ENCODE assay signal across 13 mouse cellular contexts in the genomic region with DNA sequence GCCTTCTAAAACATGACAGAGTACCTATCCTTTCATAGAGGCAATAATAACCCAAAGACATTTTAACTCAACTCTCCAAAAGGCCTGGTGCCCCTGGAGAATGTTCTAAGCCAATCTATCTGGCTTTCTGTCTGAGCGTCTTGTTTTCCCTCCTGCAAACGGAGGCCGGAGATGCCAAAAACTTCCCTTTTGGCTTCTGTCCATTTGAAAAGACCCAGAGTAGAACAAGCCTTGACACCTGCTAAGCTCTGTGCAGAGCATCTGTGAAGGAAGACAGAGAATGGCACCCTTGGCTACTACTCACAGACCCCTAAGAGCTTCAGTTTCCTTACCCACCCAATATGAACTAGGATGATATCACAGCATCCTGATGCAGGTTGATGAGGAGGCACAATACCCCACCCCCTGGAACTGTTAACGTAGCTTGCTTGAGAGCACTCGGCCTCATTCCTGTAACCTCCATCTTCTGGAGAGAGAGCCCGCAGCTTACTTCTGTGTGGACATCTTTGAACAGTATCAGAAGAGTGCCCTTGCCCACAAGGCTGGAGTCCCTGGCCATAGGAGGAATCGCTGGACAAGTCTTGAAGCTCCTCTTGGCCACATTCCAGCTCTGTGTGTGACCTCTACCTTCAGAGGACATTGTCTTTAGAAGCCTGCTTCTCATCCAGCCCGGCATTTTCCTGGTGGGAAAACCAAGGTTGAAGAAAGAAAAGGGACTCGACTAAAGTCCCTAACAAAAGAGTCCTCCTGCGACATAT. TPM values are rescaled to one million over a fixed set of nuclear protein-coding genes. Genes with fewer than 3 reads are reported as not detected.
DNase-seq lines count a peak whose midpoint lies in the region; ATAC-seq lines count a peak whose summit lies in the region.
"Had no signal": no experiment of that assay in that cellular context is flagged by ENCODE, and none has a peak within 500 bp of the region (broad histone marks: within the 10 kb centered on the region; RNA-seq: fewer than 3 reads in every experiment).

No protein-coding gene starts in this region.

- peak overlapping the region; percentile 8; the same call in 1 of the 2 replicates for H3K27ac ChIP-seq in forebrain, embryonic 10.5 days
- no peak overlapping the region for H3K27ac ChIP-seq in forebrain, embryonic 11.5 days (ENCODE audit: low read depth, low read length)
- H3K27ac ChIP-seq in kidney, embryonic 15.5 days, result peak overlapping the region; percentile 39; the same call in 1 of the 2 replicates
- no peak overlapping the region for H3K27ac ChIP-seq in kidney, embryonic 16.5 days (ENCODE audit: low read length)
- peak overlapping the region; percentile 44 for H3K27ac ChIP-seq in embryonic facial prominence, embryonic 10.5 days (replicated peaks)
- H3K27ac ChIP-seq: embryonic facial prominence, embryonic 15.5 days had no signal

- H3K27me3 ChIP-seq in forebrain, embryonic 10.5 days (ENCODE audit: poor library complexity, severe bottlenecking), result no peaks in the 10 kb centered on the region
- no peaks in the 10 kb centered on the region for H3K27me3 ChIP-seq in forebrain, embryonic 11.5 days (ENCODE audit: control insufficient read depth, insufficient read depth, low read length)
- H3K27me3 ChIP-seq in kidney, embryonic 15.5 days, result no peaks in the 10 kb centered on the region
- H3K27me3 ChIP-seq in kidney, embryonic 16.5 days (ENCODE audit: insufficient read depth, low read length), result no peaks in the 10 kb centered on the region
- H3K27me3 ChIP-seq in embryonic facial prominence, embryonic 10.5 days (replicated peaks; ENCODE audit: low read depth, poor library complexity, severe bottlenecking), result no peaks in the 10 kb centered on the region
- H3K27me3 ChIP-seq: embryonic facial prominence, embryonic 15.5 days had no signal

- peaks cover 100% of the 10 kb centered on the region for H3K4me1 ChIP-seq in forebrain, embryonic 10.5 days
- H3K4me1 ChIP-seq in forebrain, embryonic 11.5 days (replicated peaks; ENCODE audit: control insufficient read depth, insufficient read depth, low read length), result peaks cover 47% of the 10 kb centered on the region
- peaks cover 97% of the 10 kb centered on the region for H3K4me1 ChIP-seq in kidney, embryonic 15.5 days
- peaks cover 96% of the 10 kb centered on the region for H3K4me1 ChIP-seq in kidney, embryonic 16.5 days (ENCODE audit: insufficient read depth, low read length)
- H3K4me1 ChIP-seq in embryonic facial prominence, embryonic 10.5 days, result peaks cover 100% of the 10 kb centered on the region

- H3K36me3 ChIP-seq in forebrain, embryonic 10.5 days (replicated peaks), result peaks cover 5% of the 10 kb centered on the region; the same call in 1 of the 2 replicates
- H3K36me3 ChIP-seq in forebrain, embryonic 11.5 days (ENCODE audit: control insufficient read depth, insufficient read depth, low read length), result no peaks in the 10 kb centered on the region
- no peaks in the 10 kb centered on the region for H3K36me3 ChIP-seq in kidney, embryonic 15.5 days
- no peaks in the 10 kb centered on the region for H3K36me3 ChIP-seq in kidney, embryonic 16.5 days (ENCODE audit: insufficient read depth, low read length)
- H3K36me3 ChIP-seq in embryonic facial prominence, embryonic 10.5 days (replicated peaks), result no peaks in the 10 kb centered on the region; the same call in 1 of the 2 replicates
- H3K36me3 ChIP-seq: embryonic facial prominence, embryonic 15.5 days had no signal

- no peak for DNase-seq in forebrain, embryonic 10.5 days (ENCODE audit: extremely low spot score, low spot score)
- no peak for DNase-seq in forebrain, embryonic 11.5 days (ENCODE audit: low spot score)
- no peak for DNase-seq in embryonic facial prominence, embryonic 10.5 days (ENCODE audit: low spot score)
- DNase-seq in kidney, postnatal 14 days, result peak; percentile 74
- DNase-seq in urinary bladder, postnatal 4 days (ENCODE audit: low spot score in 2 of 2), result no peak
- no peak for DNase-seq in lung, postnatal 4 days
- DNase-seq: gastrocnemius, postnatal 36 days; layer of hippocampus, adult 9-11 months; thymus, adult 18-20 months had no signal

- WGBS in forebrain, embryonic 10.5 days, result 88% methylated on average over 10 of the region's 10 CpGs
- 85% methylated on average over 10 of the region's 10 CpGs for WGBS in forebrain, embryonic 11.5 days
- 67% methylated on average over 10 of the region's 10 CpGs for WGBS in kidney, embryonic 15.5 days
- 68% methylated on average over 10 of the region's 10 CpGs for WGBS in kidney, embryonic 16.5 days
- 86% methylated on average over 10 of the region's 10 CpGs for WGBS in embryonic facial prominence, embryonic 10.5 days

- H3K4me3 ChIP-seq in forebrain, embryonic 10.5 days, result no peak overlapping the region
- H3K4me3 ChIP-seq in forebrain, embryonic 11.5 days (ENCODE audit: low read depth, low read length), result no peak overlapping the region
- no peak overlapping the region for H3K4me3 ChIP-seq in kidney, embryonic 15.5 days (replicated peaks)
- H3K4me3 ChIP-seq in kidney, embryonic 16.5 days (ENCODE audit: low read length), result no peak overlapping the region
- no peak overlapping the region for H3K4me3 ChIP-seq in embryonic facial prominence, embryonic 10.5 days
- H3K4me3 ChIP-seq: embryonic facial prominence, embryonic 15.5 days had no signal

- ATAC-seq in forebrain, embryonic 11.5 days (replicated peaks; ENCODE audit: low FRiP score), result no peak
- no peak for ATAC-seq in kidney, embryonic 15.5 days (replicated peaks; ENCODE audit: low FRiP score)
- no peak for ATAC-seq in kidney, embryonic 16.5 days (ENCODE audit: low FRiP score, low TSS enrichment)
- ATAC-seq: CD4-positive, CD25-positive, alpha-beta regulatory T cell, adult 4 months had no signal

- H3K9me3 ChIP-seq in forebrain, embryonic 10.5 days, result no peaks in the 10 kb centered on the region
- H3K9me3 ChIP-seq in forebrain, embryonic 11.5 days (ENCODE audit: control insufficient read depth, low read length), result no peaks in the 10 kb centered on the region
- H3K9me3 ChIP-seq in kidney, embryonic 15.5 days (replicated peaks), result no peaks in the 10 kb centered on the region
- no peaks in the 10 kb centered on the region for H3K9me3 ChIP-seq in kidney, embryonic 16.5 days (ENCODE audit: low read length)
- no peaks in the 10 kb centered on the region for H3K9me3 ChIP-seq in embryonic facial prominence, embryonic 10.5 days
- H3K9me3 ChIP-seq: embryonic facial prominence, embryonic 15.5 days had no signal

- no peak overlapping the region for H3K9ac ChIP-seq in forebrain, embryonic 11.5 days (ENCODE audit: low read length)
- no peak overlapping the region for H3K9ac ChIP-seq in kidney, embryonic 15.5 days
- no peak overlapping the region for H3K9ac ChIP-seq in kidney, embryonic 16.5 days (replicated peaks; ENCODE audit: low read length)
- H3K9ac ChIP-seq: embryonic facial prominence, embryonic 15.5 days had no signal

- no peak overlapping the region for H3K4me2 ChIP-seq in forebrain, embryonic 11.5 days (ENCODE audit: low read depth, low read length, severe bottlenecking)
- H3K4me2 ChIP-seq in kidney, embryonic 15.5 days, result no peak overlapping the region
- no peak overlapping the region for H3K4me2 ChIP-seq in kidney, embryonic 16.5 days (replicated peaks; ENCODE audit: low read depth, low read length)
- H3K4me2 ChIP-seq: embryonic facial prominence, embryonic 15.5 days had no signal

RNA-seq across cellular contexts. Expression of gene Zmiz1, which starts 9.1 kb away (rescaled TPM):
- 38.8 and 42.5 TPM in 2 replicates for polyA plus RNA-seq in forebrain, embryonic 10.5 days (2016; fragmentation: Nextera tagmentation; extraction: Ambion mirVana)
- 70.1 and 71.2 TPM in 2 replicates for polyA plus RNA-seq in forebrain, embryonic 11.5 days (2014; fragmentation: Nextera tagmentation; extraction: Ambion mirVana)
- polyA plus RNA-seq in kidney, embryonic 15.5 days (2015; fragmentation: Nextera tagmentation; extraction: Ambion mirVana), result 41.8 and 47.3 TPM in 2 replicates
- 36.0 and 46.6 TPM in 2 replicates for polyA plus RNA-seq in kidney, embryonic 16.5 days (2015; fragmentation: Nextera tagmentation; extraction: Ambion mirVana)
- polyA plus RNA-seq in embryonic facial prominence, embryonic 10.5 days (2016; fragmentation: Nextera tagmentation; extraction: Ambion mirVana), result 42.8 and 45.6 TPM in 2 replicates

Comparison
In these comparisons a context has a peak if more than half of its experiments do, and no peak if none do; other contexts are left out.
1. H3K27ac ChIP-seq: peak in forebrain, embryonic 10.5 days (single experiment), kidney, embryonic 15.5 days (single experiment) and embryonic facial prominence, embryonic 10.5 days (single experiment); none in forebrain, embryonic 11.5 days (single experiment) and kidney, embryonic 16.5 days (single experiment).